Comparison of ENCODE assay signal across 8 mouse cellular contexts in genomic region chr5:139584971-139585747, GRCm38 (mm10). TPM values are rescaled to one million over a fixed set of nuclear protein-coding genes. Genes with fewer than 3 reads are reported as not detected.
DNase-seq lines count a peak whose midpoint lies in the region; ATAC-seq and TF ChIP-seq lines count a peak whose summit lies in the region.

No protein-coding gene starts in this region.

- H3K27me3 ChIP-seq in kidney, postnatal 0 days (ENCODE audit: insufficient read depth, low read length), result peaks cover 28% of the 10 kb centered on the region
- peaks cover 52% of the 10 kb centered on the region for H3K27me3 ChIP-seq in embryonic facial prominence, embryonic 11.5 days (ENCODE audit: control insufficient read depth, insufficient read depth, low read length)
- peaks cover 46% of the 10 kb centered on the region for H3K27me3 ChIP-seq in hindbrain, embryonic 11.5 days (ENCODE audit: control insufficient read depth, insufficient read depth, low read length)

- peaks cover 4% of the 10 kb centered on the region; the same call in 1 of the 2 replicates for H3K4me1 ChIP-seq in kidney, postnatal 0 days (replicated peaks; ENCODE audit: insufficient read depth, low read length)
- no peaks in the 10 kb centered on the region; the same call in 1 of the 2 replicates for H3K4me1 ChIP-seq in embryonic facial prominence, embryonic 11.5 days (ENCODE audit: control insufficient read depth, insufficient read depth, low read length)
- peaks cover 12% of the 10 kb centered on the region for H3K4me1 ChIP-seq in hindbrain, embryonic 11.5 days (replicated peaks; ENCODE audit: control insufficient read depth, insufficient read depth, low read length)

- peak overlapping the region; percentile 70 for H3K27ac ChIP-seq in kidney, postnatal 0 days
- H3K27ac ChIP-seq in embryonic facial prominence, embryonic 11.5 days (replicated peaks; ENCODE audit: low read depth, low read length), result no peak overlapping the region
- H3K27ac ChIP-seq in hindbrain, embryonic 11.5 days (ENCODE audit: low read depth, low read length), result peak overlapping the region; percentile 77

- DNase-seq in kidney, postnatal 0 days (ENCODE audit: low spot score), result peak; percentile 80
- DNase-seq in kidney, adult 8-10 months, result no peak
- DNase-seq in embryonic facial prominence, embryonic 11.5 days (ENCODE audit: low spot score), result peak; percentile 33
- DNase-seq in hindbrain, embryonic 11.5 days (ENCODE audit: low spot score), result peak; percentile 73
- DNase-seq in neural tube, embryonic 10.5 days (ENCODE audit: extremely low spot score, low spot score), result peak; percentile 61
- DNase-seq in adrenal gland, adult 8-10 months, result no peak
- DNase-seq in liver, result no peak
- DNase-seq in kidney, postnatal 10 days, result no peak

- no peaks in the 10 kb centered on the region for H3K36me3 ChIP-seq in kidney, postnatal 0 days (ENCODE audit: insufficient read depth, low read length)
- no peaks in the 10 kb centered on the region for H3K36me3 ChIP-seq in embryonic facial prominence, embryonic 11.5 days (replicated peaks; ENCODE audit: control insufficient read depth, insufficient read depth, low read depth, low read length)
- no peaks in the 10 kb centered on the region for H3K36me3 ChIP-seq in hindbrain, embryonic 11.5 days (ENCODE audit: control insufficient read depth, insufficient read depth, low read length)

- 0 out of 2 replicates have a peak overlapping the region, but pooled peaks have one; percentile 2 for H3K4me3 ChIP-seq in kidney, postnatal 0 days (replicated peaks; ENCODE audit: low read depth, low read length)
- no peak overlapping the region for H3K4me3 ChIP-seq in embryonic facial prominence, embryonic 11.5 days (ENCODE audit: low read depth, low read length)
- H3K4me3 ChIP-seq in hindbrain, embryonic 11.5 days (ENCODE audit: low read depth, low read length), result no peak overlapping the region

- 5% methylated on average over 39 of the region's 39 CpGs for WGBS in kidney, postnatal 0 days
- WGBS in embryonic facial prominence, embryonic 11.5 days, result 2% methylated on average over 39 of the region's 39 CpGs
- WGBS in hindbrain, embryonic 11.5 days, result 2% methylated on average over 39 of the region's 39 CpGs

- H3K4me2 ChIP-seq in kidney, postnatal 0 days (ENCODE audit: low read length), result peak overlapping the region; percentile 27
- no peak overlapping the region; the same call in 1 of the 2 replicates for H3K4me2 ChIP-seq in embryonic facial prominence, embryonic 11.5 days (ENCODE audit: low read depth, low read length)
- peak overlapping the region; percentile 3; the same call in 1 of the 2 replicates for H3K4me2 ChIP-seq in hindbrain, embryonic 11.5 days (replicated peaks; ENCODE audit: low read depth, low read length)

- TF ChIP-seq CTCF in kidney, postnatal 0 days (IDR thresholded peaks at IDR 0.05; ENCODE audit: low read depth), result no peak

- H3K9me3 ChIP-seq in kidney, postnatal 0 days (replicated peaks; ENCODE audit: low read length), result no peaks in the 10 kb centered on the region
- H3K9me3 ChIP-seq in embryonic facial prominence, embryonic 11.5 days (replicated peaks; ENCODE audit: control insufficient read depth, low read length), result no peaks in the 10 kb centered on the region
- H3K9me3 ChIP-seq in hindbrain, embryonic 11.5 days (ENCODE audit: control insufficient read depth, low read length), result no peaks in the 10 kb centered on the region

- no peak overlapping the region for H3K9ac ChIP-seq in kidney, postnatal 0 days (ENCODE audit: low read depth, low read length)
- H3K9ac ChIP-seq in embryonic facial prominence, embryonic 11.5 days (replicated peaks; ENCODE audit: low read length), result no peak overlapping the region
- no peak overlapping the region for H3K9ac ChIP-seq in hindbrain, embryonic 11.5 days (ENCODE audit: low read depth, low read length)

- peak; percentile 63 for ATAC-seq in kidney, postnatal 0 days (replicated peaks; ENCODE audit: low FRiP score, low read depth)
- ATAC-seq in embryonic facial prominence, embryonic 11.5 days (replicated peaks; ENCODE audit: insufficient number of reproducible peaks, low FRiP score, low TSS enrichment, low read depth), result peak; percentile 72
- peak; percentile 90 for ATAC-seq in hindbrain, embryonic 11.5 days (ENCODE audit: low FRiP score)

RNA-seq across cellular contexts. Expression of gene Uncx, which starts 41.9 kb away (rescaled TPM):
- 44.8 and 50.9 TPM in 2 replicates for polyA plus RNA-seq in kidney, postnatal 0 days (2015; fragmentation: Nextera tagmentation; extraction: Ambion mirVana)
- polyA plus RNA-seq in embryonic facial prominence, embryonic 11.5 days (2014; fragmentation: Nextera tagmentation; extraction: Ambion mirVana), result 3.0 and 5.9 TPM in 2 replicates
- polyA plus RNA-seq in hindbrain, embryonic 11.5 days (2014; fragmentation: Nextera tagmentation; extraction: Ambion mirVana), result 57.9 and 66.8 TPM in 2 replicates
- not detected for total RNA-seq in adrenal gland, adult 8-10 months (2022)

Comparison
In these comparisons a context has a peak if more than half of its experiments do, and no peak if none do; other contexts are left out.
1. DNase-seq: peak in kidney, postnatal 0 days (single experiment), embryonic facial prominence, embryonic 11.5 days (single experiment), hindbrain, embryonic 11.5 days (single experiment) and neural tube, embryonic 10.5 days (single experiment); none in kidney, adult 8-10 months (0 of 2), adrenal gland, adult 8-10 months (single experiment), liver (single experiment) and kidney, postnatal 10 days (single experiment).
2. Peak in every context shown above with its lines, with median percentiles within 50 percentile points of each other: ATAC-seq.